Mouse (Mus musculus) liver, embryonic 14.5 days (tissue): ENCODE results near the gene Ttll13. TPM values are rescaled to one million over a fixed set of nuclear protein-coding genes. Genes with fewer than 3 reads are reported as not detected.

Source experiments
- ATAC-seq: fragments of 200-750 bp; cut with Nextera tagmentation; 2 replicates; pipeline ENCODE4 v1.8.0; 2017; ENCODE audit warnings: moderate number of reproducible peaks, mild to moderate bottlenecking, moderate library complexity; ENCODE audit not compliant: insufficient read depth
- DNase-seq, 3 experiments: peaks; one replicate each; pipeline ENCODE4 v3.0.0-alpha.2; 2012 to 2013; ENCODE audit warnings: low read depth in 3 of 3, low spot score in 3 of 3
- H3K27ac ChIP-seq: fragments of 300-500 bp; sonication (generic); 2 replicates; pipeline ENCODE4 v1.5.1; 2014; ENCODE audit warnings: moderate library complexity, mild to moderate bottlenecking, control low read depth, inconsistent platforms
- H3K27me3 ChIP-seq: fragments of 300-500 bp; sonication (generic); 2 replicates; pipeline ENCODE4 v1.6.1; 2014; ENCODE audit warnings: mild to moderate bottlenecking, low read length, moderate library complexity; ENCODE audit not compliant: control insufficient read depth, insufficient read depth
- H3K36me3 ChIP-seq: fragments of 300-500 bp; sonication (generic); replicated peaks from 2 replicates; pipeline ENCODE4 v1.6.1; 2014; ENCODE audit warnings: low read depth; ENCODE audit not compliant: control insufficient read depth, insufficient read depth
- H3K4me1 ChIP-seq, 2 experiments: fragments of 200-500 bp in 1 of 2; fragments of 300-500 bp in 1 of 2; sonication (generic) in 1 of 2; replicated peaks; 2 replicates each; pipeline ENCODE4 v1.6.1; 2012 to 2014; ENCODE audit warnings: antibody characterized with exemption in 1 of 2, inconsistent platforms in 1 of 2, low read length in 1 of 2; ENCODE audit not compliant: control insufficient read depth in 2 of 2, insufficient read depth in 2 of 2
- H3K4me2 ChIP-seq: fragments of 300-500 bp; sonication (generic); 2 replicates; pipeline ENCODE4 v1.6.1; 2014; ENCODE audit warnings: low read depth, mild to moderate bottlenecking, control low read depth, moderate library complexity
- H3K4me3 ChIP-seq, 2 experiments: fragments of 200-500 bp in 1 of 2; fragments of 300-500 bp in 1 of 2; sonication (generic) in 1 of 2; 2 replicates each; pipeline ENCODE4 v1.5.1; 2012 to 2014; ENCODE audit warnings: low read depth in 2 of 2, low read length in 2 of 2, mild to moderate bottlenecking in 2 of 2, control low read depth in 1 of 2, inconsistent platforms in 1 of 2, moderate library complexity in 1 of 2; ENCODE audit not compliant: insufficient read depth in 1 of 2
- H3K9ac ChIP-seq: fragments of 300-500 bp; sonication (generic); replicated peaks from 2 replicates; pipeline ENCODE4 v1.6.1; 2014; ENCODE audit warnings: mild to moderate bottlenecking, control low read depth, moderate library complexity
- H3K9me3 ChIP-seq: fragments of 300-500 bp; sonication (generic); 2 replicates; pipeline ENCODE4 v1.6.1; 2016; ENCODE audit warnings: low read length, mixed read lengths; ENCODE audit not compliant: control insufficient read depth
- CTCF ChIP-seq: IDR thresholded peaks from 2 replicates; pipeline ENCODE4 v1.5.1; 2016; ENCODE audit warnings: antibody characterized with exemption, low read depth, control low read depth
- EP300 ChIP-seq: IDR thresholded peaks from 2 replicates; pipeline ENCODE4 v1.6.1; 2016; ENCODE audit warnings: antibody characterized with exemption, low read depth
- WGBS: fragments of 180-500 bp; shearing (Covaris S2); extraction: QIAGEN DNeasy Blood & Tissue Kit; methylation state at CpG from one replicate; pipeline ENCODE4 v1.1.7; 2014; ENCODE audit not compliant: insufficient replicate concordance; 5-methylcytosine and 5-hydroxymethylcytosine counted together
- polyA plus RNA-seq, 2 experiments: library from polyadenylated mRNA; depleted of rRNA in 1 of 2; stranded (reverse) in 1 of 2; unstranded in 1 of 2; fragments of >200 nt; fragmentation: Nextera tagmentation in 1 of 2; extraction: Ambion mirVana in 1 of 2; gene quantifications; 2 replicates each; pipeline versions ENCODE4 v1.2.1 to v1.2.3; 2012 to 2014

Ttll13 gene
- polyA plus RNA-seq, 2 experiments: 0.20 to 0.23 TPM

DNA sequence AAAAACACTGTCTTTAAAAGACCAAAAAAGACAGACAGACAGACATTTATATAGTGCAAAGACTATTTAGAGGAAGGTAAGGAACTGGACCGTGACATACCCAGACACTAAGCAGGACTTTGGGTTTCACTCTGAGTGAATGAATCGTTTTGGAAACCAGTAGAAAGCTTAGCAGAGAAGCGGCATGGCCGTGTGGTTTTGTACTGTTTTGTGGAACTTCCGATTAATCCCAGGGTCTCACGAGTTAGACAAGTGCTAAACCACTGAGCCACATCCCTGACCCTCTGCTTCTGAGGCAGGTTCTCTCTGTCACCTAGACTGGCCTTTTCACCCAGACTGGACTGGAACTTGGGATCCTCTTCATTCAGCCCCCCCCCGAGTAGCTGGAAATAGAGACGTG lies 31.7 kb upstream of the Ttll13 start:
- TF ChIP-seq CTCF: no peak
- TF ChIP-seq EP300: no peak
- no peaks in the 10 kb centered on the region for H3K9me3 ChIP-seq
- H3K27me3 ChIP-seq: no peaks in the 10 kb centered on the region
- DNase-seq (no peak), ATAC-seq (no peak)
- WGBS: 83% methylated on average over 8 of the region's 8 CpGs
- H3K4me1 ChIP-seq: peaks cover 25 to 36% of the 10 kb centered on the region in 2 experiments
- peaks cover 70% of the 10 kb centered on the region for H3K36me3 ChIP-seq
- no peak overlapping the region for H3K4me3 ChIP-seq
- peak overlapping the region; percentile 54; the same call in 1 of the 2 replicates for H3K27ac ChIP-seq
- H3K9ac ChIP-seq: no peak overlapping the region
- H3K4me2 ChIP-seq: no peak overlapping the region

DNA sequence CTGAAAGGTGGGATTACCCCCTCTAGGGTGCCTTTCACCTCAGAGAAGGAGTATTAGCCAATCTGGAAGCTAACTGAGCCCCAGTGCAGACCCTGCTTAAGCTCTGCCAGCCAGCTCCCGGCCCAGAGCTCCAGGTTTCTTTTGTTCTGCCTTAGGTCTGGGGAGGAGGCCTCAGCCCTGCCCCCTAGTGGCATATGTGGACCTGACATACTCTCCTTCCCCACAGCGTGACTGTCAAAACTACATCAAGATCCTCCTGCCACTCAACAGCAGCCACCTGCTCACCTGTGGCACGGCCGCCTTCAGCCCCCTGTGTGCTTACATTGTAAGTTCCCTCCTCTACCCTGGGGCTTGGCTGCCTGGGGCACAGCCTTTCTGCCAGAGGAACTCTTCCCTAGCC lies 30.8 kb upstream of the Ttll13 start:
- no peaks in the 10 kb centered on the region for H3K9me3 ChIP-seq
- ATAC-seq (peak; percentile 64), DNase-seq (no peak)
- H3K9ac ChIP-seq: peak overlapping the region; percentile 38
- no peaks in the 10 kb centered on the region for H3K27me3 ChIP-seq
- peak; percentile 98 for TF ChIP-seq CTCF
- no peak for TF ChIP-seq EP300
- H3K4me3 ChIP-seq: no peak overlapping the region
- H3K4me1 ChIP-seq: peaks cover 15 to 26% of the 10 kb centered on the region in 2 experiments
- H3K27ac ChIP-seq: peak overlapping the region; percentile 54
- H3K4me2 ChIP-seq: no peak overlapping the region
- peaks cover 79% of the 10 kb centered on the region for H3K36me3 ChIP-seq
- 31% methylated on average over 4 of the region's 4 CpGs for WGBS

DNA sequence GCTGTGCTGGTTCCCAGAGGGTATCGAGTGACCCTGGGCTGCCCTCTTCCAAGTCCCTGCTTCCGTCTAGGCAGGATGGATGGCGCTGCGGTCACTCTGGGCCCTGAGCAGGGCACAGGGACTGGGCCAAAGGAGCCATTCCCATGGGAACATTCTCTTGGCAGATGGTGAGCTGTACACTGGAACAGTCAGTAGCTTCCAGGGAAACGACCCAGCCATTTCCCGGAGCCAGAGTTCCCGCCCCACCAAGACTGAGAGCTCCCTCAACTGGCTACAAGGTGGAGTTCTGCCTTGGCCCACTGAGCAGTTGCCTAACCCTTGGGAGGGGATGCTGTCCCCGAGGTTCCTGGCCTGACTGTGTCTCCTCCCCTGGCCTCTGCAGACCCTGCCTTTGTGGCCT lies 29.6 kb upstream of the Ttll13 start:
- no peaks in the 10 kb centered on the region for H3K9me3 ChIP-seq
- H3K9ac ChIP-seq: no peak overlapping the region
- H3K27ac ChIP-seq: no peak overlapping the region
- H3K36me3 ChIP-seq: peaks cover 91% of the 10 kb centered on the region
- H3K4me1 ChIP-seq: peaks cover 5 to 15% of the 10 kb centered on the region in 2 experiments
- no peak for DNase-seq
- no peak overlapping the region for H3K4me3 ChIP-seq
- ATAC-seq: no peak
- no peaks in the 10 kb centered on the region for H3K27me3 ChIP-seq
- no peak for TF ChIP-seq EP300
- 0 out of 2 replicates have a peak, but pooled peaks have one; percentile 6 for TF ChIP-seq CTCF
- 87% methylated on average over 8 of the region's 8 CpGs for WGBS
- no peak overlapping the region for H3K4me2 ChIP-seq

DNA sequence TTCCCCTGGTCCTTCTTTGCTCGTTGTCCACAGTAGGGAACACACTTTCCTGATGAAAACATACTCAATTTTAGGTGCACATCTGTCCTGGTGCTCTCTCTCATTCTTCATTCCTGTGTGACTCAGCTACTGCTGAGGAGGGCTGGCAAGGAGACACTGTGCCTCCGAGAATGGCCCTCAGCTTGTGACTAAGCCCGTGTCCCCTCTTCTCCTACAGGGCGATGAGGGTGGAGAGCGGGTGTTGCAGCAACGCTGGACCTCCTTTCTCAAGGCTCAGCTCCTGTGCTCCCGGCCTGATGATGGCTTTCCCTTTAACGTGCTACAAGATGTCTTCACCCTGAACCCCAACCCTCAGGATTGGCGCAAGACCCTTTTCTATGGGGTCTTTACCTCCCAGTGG lies 27.5 kb upstream of the Ttll13 start:
- no peak overlapping the region for H3K4me3 ChIP-seq
- peaks cover 94% of the 10 kb centered on the region for H3K36me3 ChIP-seq
- no peak overlapping the region for H3K27ac ChIP-seq
- H3K4me2 ChIP-seq: no peak overlapping the region
- 90% methylated on average over 9 of the region's 9 CpGs for WGBS
- ATAC-seq: no peak
- peaks cover 0 to 5% of the 10 kb centered on the region in 2 experiments; a peak in 1 of 4 replicates for H3K4me1 ChIP-seq
- DNase-seq: no peak
- no peaks in the 10 kb centered on the region for H3K27me3 ChIP-seq
- H3K9ac ChIP-seq: no peak overlapping the region
- no peaks in the 10 kb centered on the region for H3K9me3 ChIP-seq
- TF ChIP-seq EP300 (no peak), CTCF (no peak)

DNA sequence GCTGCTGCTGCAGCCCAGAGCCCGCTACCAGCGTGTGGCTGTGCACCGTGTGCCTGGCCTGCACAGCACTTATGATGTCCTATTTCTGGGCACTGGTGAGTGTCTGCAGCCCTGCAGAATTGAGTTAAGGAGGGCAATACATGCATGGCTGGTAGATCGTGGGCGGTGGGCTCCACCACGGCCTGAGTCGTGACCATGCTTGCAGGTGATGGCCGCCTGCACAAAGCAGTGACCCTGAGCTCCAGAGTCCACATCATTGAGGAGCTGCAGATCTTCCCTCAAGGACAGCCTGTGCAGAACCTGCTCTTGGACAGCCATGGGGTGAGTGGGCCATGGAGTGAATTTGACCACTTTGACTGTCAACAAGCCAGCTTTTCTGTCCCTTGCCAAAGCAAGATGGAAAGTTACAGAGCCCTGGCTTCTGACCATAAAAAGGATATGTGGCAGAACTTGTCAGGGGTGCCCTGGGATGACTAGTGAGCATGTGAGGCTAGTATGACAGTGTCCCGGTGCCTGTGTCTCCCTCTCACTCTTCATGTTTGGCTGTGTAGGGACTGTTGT lies 25.9 kb upstream of the Ttll13 start:
- ATAC-seq: no peak
- Histone ChIP-seq H3K4me3 (no peak overlapping the region), H3K36me3 (peaks cover 94% of the 10 kb centered on the region), H3K4me2 (no peak overlapping the region), H3K9ac (no peak overlapping the region), H3K27ac (no peak overlapping the region), H3K9me3 (no peaks in the 10 kb centered on the region), H3K27me3 (no peaks in the 10 kb centered on the region), H3K4me1 (no peaks in the 10 kb centered on the region)
- TF ChIP-seq CTCF: no peak
- TF ChIP-seq EP300: no peak
- DNase-seq: no peak
- WGBS: 96% methylated on average over 9 of the region's 9 CpGs
